ENCODE assay signal across 17 mouse cellular contexts in the genomic region with DNA sequence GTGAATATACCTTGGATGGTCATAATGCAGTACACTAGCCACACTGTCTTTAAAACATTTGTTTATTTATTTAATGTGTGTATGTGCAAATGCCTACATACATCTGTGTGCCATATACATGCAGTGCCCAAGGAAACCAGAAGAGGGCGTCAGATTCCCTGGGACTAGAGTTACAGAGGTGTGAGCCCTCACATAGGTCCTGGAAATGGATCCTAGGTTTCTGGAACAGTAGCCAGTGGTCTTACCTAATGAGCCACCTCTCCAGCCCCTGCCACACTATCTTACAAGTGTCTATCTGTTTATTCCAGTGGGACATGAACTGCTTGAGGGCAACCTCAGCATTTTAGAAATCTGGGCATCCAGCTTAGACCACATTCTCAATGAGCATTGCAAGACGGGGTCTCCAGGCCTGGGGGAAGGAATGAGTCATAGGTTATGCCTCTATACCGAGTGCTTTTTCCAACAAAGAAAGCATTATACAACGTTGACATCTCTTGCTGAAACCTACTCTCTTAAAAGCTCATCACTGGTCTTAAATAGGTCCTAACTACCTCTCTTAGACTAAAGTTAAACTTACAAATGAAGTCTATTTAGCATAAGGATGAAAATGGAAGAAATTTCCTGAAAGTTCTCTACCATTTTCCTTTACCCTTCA.
DNase-seq lines count a peak whose midpoint lies in the region; ATAC-seq and TF ChIP-seq lines count a peak whose summit lies in the region.
"Had no signal": no experiment of that assay in that cellular context is flagged by ENCODE, and none has a peak within 500 bp of the region (broad histone marks: within the 10 kb centered on the region; RNA-seq: fewer than 3 reads in every experiment).

No protein-coding gene starts in this region.

- TF ChIP-seq CTCF in heart, adult 2 months (IDR thresholded peaks at IDR 0.05): 0 out of 2 replicates have a peak, but pooled peaks have one; percentile 23
- peak; percentile 13; the same call in 1 of the 2 replicates for TF ChIP-seq CTCF in midbrain, postnatal 0 days (IDR thresholded peaks at IDR 0.05)
- TF ChIP-seq CTCF in liver, adult 2 months (IDR thresholded peaks at IDR 0.05; ENCODE audit: low read depth, low read length): peak; percentile 21; the same call in 1 of the 2 replicates

- no peak for DNase-seq in heart, adult 2 months
- no peak for DNase-seq in midbrain, postnatal 0 days (ENCODE audit: low spot score)
- DNase-seq in midbrain, embryonic 10.5 days (ENCODE audit: low spot score): no peak
- DNase-seq in liver, adult 2 months (ENCODE audit: extremely low read depth, low read depth, low spot score): no peak
- DNase-seq in urinary bladder, postnatal 10 days (ENCODE audit: low spot score): no peak
- no peak for DNase-seq in layer of hippocampus, postnatal 10 days (ENCODE audit: low spot score in 2 of 2)
- DNase-seq: cerebellum, postnatal 10 days; lung, postnatal 4 days; thymus, adult 18-20 months had no signal

- H3K4me2 ChIP-seq in heart, embryonic 12.5 days: no peak overlapping the region
- H3K4me2 ChIP-seq in midbrain, postnatal 0 days (ENCODE audit: low read depth, low read length, poor library complexity, severe bottlenecking): no peak overlapping the region
- H3K4me2 ChIP-seq: embryonic facial prominence, embryonic 12.5 days; heart, embryonic 11.5 days; hindbrain, embryonic 12.5 days; limb, embryonic 12.5 days; midbrain, embryonic 15.5 days; neural tube, embryonic 13.5 days had no signal

- WGBS in heart, adult 2 months: 81% methylated on average over 4 of the region's 4 CpGs
- WGBS in heart, embryonic 12.5 days: 55% methylated on average over 4 of the region's 4 CpGs
- WGBS in midbrain, postnatal 0 days: 69% methylated on average over 4 of the region's 4 CpGs
- 73% methylated on average over 4 of the region's 4 CpGs for WGBS in midbrain, embryonic 10.5 days
- WGBS in liver, adult 2 months: 79% methylated on average over 4 of the region's 4 CpGs

- no peak for ATAC-seq in heart, embryonic 12.5 days (ENCODE audit: insufficient number of reproducible peaks, low FRiP score)
- no peak for ATAC-seq in midbrain, postnatal 0 days (ENCODE audit: low FRiP score)
- ATAC-seq in inflammation-experienced regulatory T-cells, adult 6 months: no peak
- ATAC-seq: midbrain, embryonic 15.5 days had no signal

- H3K27me3 ChIP-seq in heart, adult 2 months (ENCODE audit: control insufficient read depth, insufficient read depth, low read length): no peaks in the 10 kb centered on the region
- H3K27me3 ChIP-seq in heart, embryonic 12.5 days (replicated peaks): no peaks in the 10 kb centered on the region
- no peaks in the 10 kb centered on the region for H3K27me3 ChIP-seq in midbrain, postnatal 0 days (ENCODE audit: insufficient read depth, low read length)
- H3K27me3 ChIP-seq in midbrain, embryonic 10.5 days (ENCODE audit: low read depth, poor library complexity, severe bottlenecking): no peaks in the 10 kb centered on the region
- no peaks in the 10 kb centered on the region for H3K27me3 ChIP-seq in liver, adult 2 months (ENCODE audit: control insufficient read depth, insufficient read depth, low read length)
- H3K27me3 ChIP-seq: embryonic facial prominence, embryonic 12.5 days; hindbrain, embryonic 12.5 days; limb, embryonic 12.5 days; midbrain, embryonic 15.5 days; neural tube, embryonic 13.5 days had no signal

- H3K4me1 ChIP-seq in heart, adult 2 months (ENCODE audit: control insufficient read depth, insufficient read depth, low read length): peaks cover 11% of the 10 kb centered on the region
- H3K4me1 ChIP-seq in heart, embryonic 12.5 days (replicated peaks): peaks cover 16% of the 10 kb centered on the region; the same call in 1 of the 2 replicates
- no peaks in the 10 kb centered on the region for H3K4me1 ChIP-seq in midbrain, postnatal 0 days (ENCODE audit: insufficient read depth, low read length)
- H3K4me1 ChIP-seq in midbrain, embryonic 10.5 days: peaks cover 15% of the 10 kb centered on the region
- peaks cover 4% of the 10 kb centered on the region for H3K4me1 ChIP-seq in liver, adult 2 months (ENCODE audit: control insufficient read depth, insufficient read depth, low read length)
- H3K4me1 ChIP-seq: embryonic facial prominence, embryonic 12.5 days; limb, embryonic 12.5 days had no signal

- H3K27ac ChIP-seq in heart, adult 2 months: no peak overlapping the region
- H3K27ac ChIP-seq in heart, embryonic 12.5 days (ENCODE audit: poor library complexity, severe bottlenecking): no peak overlapping the region
- no peak overlapping the region for H3K27ac ChIP-seq in midbrain, postnatal 0 days (ENCODE audit: low read depth, low read length)
- no peak overlapping the region for H3K27ac ChIP-seq in midbrain, embryonic 10.5 days (replicated peaks)
- H3K27ac ChIP-seq in liver, adult 2 months (replicated peaks; ENCODE audit: insufficient read depth, low read depth, low read length): no peak overlapping the region
- H3K27ac ChIP-seq: embryonic facial prominence, embryonic 12.5 days; hindbrain, embryonic 12.5 days; limb, embryonic 12.5 days; midbrain, embryonic 15.5 days; neural tube, embryonic 13.5 days had no signal

- no peaks in the 10 kb centered on the region for H3K9me3 ChIP-seq in heart, embryonic 12.5 days (replicated peaks)
- no peaks in the 10 kb centered on the region for H3K9me3 ChIP-seq in midbrain, postnatal 0 days (ENCODE audit: low read length)
- H3K9me3 ChIP-seq in midbrain, embryonic 10.5 days (replicated peaks): no peaks in the 10 kb centered on the region
- H3K9me3 ChIP-seq: embryonic facial prominence, embryonic 12.5 days; hindbrain, embryonic 12.5 days; limb, embryonic 12.5 days; midbrain, embryonic 15.5 days; neural tube, embryonic 13.5 days had no signal

- intact Hi-C loops in heart, adult 2 months (cut with DNase I): no loop called here

- no peaks in the 10 kb centered on the region for H3K36me3 ChIP-seq in heart, adult 2 months (ENCODE audit: control insufficient read depth, insufficient read depth, low read length)
- H3K36me3 ChIP-seq in heart, embryonic 12.5 days: no peaks in the 10 kb centered on the region
- no peaks in the 10 kb centered on the region for H3K36me3 ChIP-seq in midbrain, postnatal 0 days (ENCODE audit: insufficient read depth, low read length)
- H3K36me3 ChIP-seq in midbrain, embryonic 10.5 days: no peaks in the 10 kb centered on the region
- no peaks in the 10 kb centered on the region for H3K36me3 ChIP-seq in liver, adult 2 months (ENCODE audit: control insufficient read depth, insufficient read depth, low read length)
- H3K36me3 ChIP-seq: embryonic facial prominence, embryonic 12.5 days; hindbrain, embryonic 12.5 days; limb, embryonic 12.5 days; midbrain, embryonic 15.5 days; neural tube, embryonic 13.5 days had no signal

- no peaks in the 10 kb centered on the region for H3K79me2 ChIP-seq in heart, adult 2 months (replicated peaks; ENCODE audit: control insufficient read depth, insufficient read depth, low read length)
- H3K79me2 ChIP-seq in liver, adult 2 months (ENCODE audit: control insufficient read depth, insufficient read depth, low read length): no peaks in the 10 kb centered on the region

- no peak for TF ChIP-seq POLR2A in heart, adult 2 months (IDR thresholded peaks at IDR 0.05; ENCODE audit: insufficient read depth, low read depth, low read length)
- TF ChIP-seq POLR2A in liver, adult 2 months (IDR thresholded peaks at IDR 0.05; ENCODE audit: extremely low read depth, insufficient read depth, low read length): no peak

- TF ChIP-seq EP300 in heart, adult 2 months (IDR thresholded peaks at IDR 0.05; ENCODE audit: insufficient read depth, low read depth, low read length): no peak

- no peak overlapping the region for H3K4me3 ChIP-seq in heart, adult 2 months
- H3K4me3 ChIP-seq in heart, embryonic 12.5 days: no peak overlapping the region
- no peak overlapping the region for H3K4me3 ChIP-seq in midbrain, postnatal 0 days (ENCODE audit: low read depth, low read length)
- no peak overlapping the region for H3K4me3 ChIP-seq in midbrain, embryonic 10.5 days
- H3K4me3 ChIP-seq in liver, adult 2 months (ENCODE audit: insufficient read depth, low read depth, low read length): no peak overlapping the region
- H3K4me3 ChIP-seq: embryonic facial prominence, embryonic 12.5 days; hindbrain, embryonic 12.5 days; limb, embryonic 12.5 days; midbrain, embryonic 15.5 days; neural tube, embryonic 13.5 days had no signal

- no peak overlapping the region for H3K9ac ChIP-seq in heart, adult 2 months (ENCODE audit: low read depth, low read length)
- H3K9ac ChIP-seq in heart, embryonic 12.5 days: no peak overlapping the region
- no peak overlapping the region for H3K9ac ChIP-seq in midbrain, postnatal 0 days (replicated peaks; ENCODE audit: low read length, poor library complexity, severe bottlenecking)
- no peak overlapping the region for H3K9ac ChIP-seq in liver, adult 2 months (ENCODE audit: low read depth, low read length)
- H3K9ac ChIP-seq: embryonic facial prominence, embryonic 12.5 days; hindbrain, embryonic 12.5 days; limb, embryonic 12.5 days; midbrain, embryonic 15.5 days; neural tube, embryonic 13.5 days had no signal
